Mouse (Mus musculus) kidney, adult 18-20 months (tissue): ENCODE measurements at regions not wholly inside any gene's neighbourhood (a gene's known extent, or its start where the extent isn't known, plus 50 kb on each side); places are given as distances from the start of the nearest gene placed in this dataset.

Source experiments
- DNase-seq: peaks from one replicate; pipeline ENCODE4 v3.0.0; 2021

DNA sequence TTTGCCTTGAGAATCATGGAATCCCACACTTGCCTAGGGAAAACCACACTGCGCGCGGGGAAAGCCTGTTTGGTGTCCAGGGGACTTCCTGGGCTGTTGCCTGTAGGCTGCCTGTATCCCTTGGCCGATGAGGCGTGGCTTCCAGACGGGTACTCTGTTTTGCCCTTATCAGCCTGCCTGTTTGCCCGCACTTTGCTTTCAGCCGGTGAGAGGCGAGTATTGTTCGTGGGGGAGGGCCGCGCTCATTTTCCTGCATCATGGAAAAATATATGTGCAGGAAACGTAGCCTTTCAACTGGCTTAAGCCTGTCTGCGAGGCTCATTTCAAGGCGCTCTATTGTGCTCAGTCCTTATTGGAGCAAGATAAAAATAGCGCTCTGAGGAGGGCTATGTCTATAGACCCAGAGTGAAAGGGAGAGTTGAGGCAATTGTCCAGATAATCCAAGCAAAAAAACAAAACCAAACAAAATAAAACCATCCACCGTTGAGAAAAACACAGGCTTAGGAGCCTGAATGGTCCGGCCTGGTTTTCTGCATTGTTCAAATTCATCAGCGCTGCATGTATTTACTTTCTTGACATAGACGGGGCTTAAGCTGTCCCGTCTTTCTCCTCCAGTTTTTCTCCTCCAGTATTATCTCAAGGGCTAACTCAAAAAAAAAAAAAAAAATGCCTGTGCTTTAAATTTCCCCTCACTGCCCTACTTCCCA lies 67.9 kb downstream of the Klf5 start:
- DNase-seq: peak; percentile 5

GRCm38 (mm10) chr14:99366996-99367555 lies 68.6 kb downstream of the Klf5 start:
- no peak for DNase-seq

DNA sequence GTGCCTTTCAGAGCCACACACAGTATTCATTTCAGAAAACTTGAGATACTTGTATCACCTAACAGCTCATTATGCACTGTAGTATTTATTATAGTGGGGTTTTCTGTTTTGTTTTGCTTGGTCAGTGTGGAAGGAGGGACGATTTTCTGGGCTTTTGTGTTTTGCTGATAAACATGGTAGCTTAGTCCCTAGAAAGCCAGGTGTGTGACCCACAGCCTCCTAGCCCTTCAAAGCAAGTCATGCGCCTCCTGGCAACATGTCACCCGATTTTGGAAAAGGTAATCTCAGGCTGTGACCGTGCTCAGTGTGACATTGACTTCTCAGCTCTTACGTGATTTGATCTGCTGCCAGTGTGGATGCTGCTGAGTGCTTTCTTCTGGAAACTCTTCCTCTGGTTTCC lies 70.9 kb downstream of the Klf5 start:
- DNase-seq: no peak

DNA sequence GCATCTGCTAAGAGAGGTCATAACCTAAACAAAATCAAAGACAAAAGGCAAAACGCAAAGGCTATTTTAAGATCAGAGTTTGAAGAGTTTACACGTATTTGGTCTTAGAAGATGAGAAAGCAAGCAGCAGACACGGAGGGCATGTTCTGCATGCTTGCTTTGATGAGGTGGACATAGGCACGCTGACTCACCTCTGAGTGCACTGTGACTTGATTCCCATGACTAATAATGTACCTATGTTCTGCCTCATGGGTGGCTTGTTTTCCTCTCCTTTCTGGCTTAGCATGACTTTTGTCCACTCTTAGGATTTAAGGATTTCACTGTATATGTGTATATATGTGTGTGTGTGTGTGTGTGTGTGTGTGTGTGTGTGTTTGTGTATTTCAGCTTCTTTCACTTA lies 75.2 kb downstream of the Klf5 start:
- no peak for DNase-seq

- DNase-seq: no peak
These were observed 76.6 kb downstream of the Klf5 start for GRCm38 (mm10) chr14:99375040-99375610.

DNA sequence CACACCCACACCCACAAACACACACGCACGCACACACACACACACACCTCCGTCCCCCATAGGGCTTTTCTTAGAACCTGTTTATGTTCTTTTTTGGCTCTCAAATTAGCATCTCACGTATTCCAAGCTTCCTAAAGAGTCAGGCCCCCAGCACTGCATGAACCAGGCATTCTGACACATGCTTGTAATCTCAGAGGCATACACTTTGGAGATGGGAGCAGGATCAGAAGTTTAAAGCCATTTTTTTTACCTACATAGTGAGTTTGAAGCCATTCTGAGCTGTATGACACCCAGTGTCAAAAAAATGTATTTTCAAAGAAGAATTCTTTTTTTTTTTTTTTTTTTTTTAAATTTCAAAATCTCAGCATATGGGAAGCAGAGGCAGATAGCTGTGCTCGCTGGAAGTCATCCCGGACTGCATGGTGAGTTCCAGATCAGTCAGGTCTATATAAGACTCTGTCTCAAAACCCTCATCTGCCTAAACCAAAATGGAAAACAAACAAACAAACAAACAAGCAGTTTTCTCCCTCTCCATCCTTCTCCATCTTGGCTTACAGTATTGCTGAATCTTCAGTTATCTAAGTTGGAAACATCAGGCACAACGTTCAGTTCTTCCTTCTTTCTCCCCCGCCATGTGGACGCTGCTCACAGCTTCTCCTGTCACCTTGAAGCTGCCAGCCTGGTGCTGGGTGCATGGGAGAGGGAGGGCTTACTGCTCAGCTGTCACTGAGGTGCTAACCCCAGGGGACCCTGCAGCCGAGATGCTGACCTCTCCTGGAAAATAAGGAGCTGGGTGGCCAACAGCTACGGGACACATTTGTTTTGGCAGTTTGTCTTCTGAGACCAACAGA lies 78.4 kb downstream of the Klf5 start:
- DNase-seq: no peak

DNA sequence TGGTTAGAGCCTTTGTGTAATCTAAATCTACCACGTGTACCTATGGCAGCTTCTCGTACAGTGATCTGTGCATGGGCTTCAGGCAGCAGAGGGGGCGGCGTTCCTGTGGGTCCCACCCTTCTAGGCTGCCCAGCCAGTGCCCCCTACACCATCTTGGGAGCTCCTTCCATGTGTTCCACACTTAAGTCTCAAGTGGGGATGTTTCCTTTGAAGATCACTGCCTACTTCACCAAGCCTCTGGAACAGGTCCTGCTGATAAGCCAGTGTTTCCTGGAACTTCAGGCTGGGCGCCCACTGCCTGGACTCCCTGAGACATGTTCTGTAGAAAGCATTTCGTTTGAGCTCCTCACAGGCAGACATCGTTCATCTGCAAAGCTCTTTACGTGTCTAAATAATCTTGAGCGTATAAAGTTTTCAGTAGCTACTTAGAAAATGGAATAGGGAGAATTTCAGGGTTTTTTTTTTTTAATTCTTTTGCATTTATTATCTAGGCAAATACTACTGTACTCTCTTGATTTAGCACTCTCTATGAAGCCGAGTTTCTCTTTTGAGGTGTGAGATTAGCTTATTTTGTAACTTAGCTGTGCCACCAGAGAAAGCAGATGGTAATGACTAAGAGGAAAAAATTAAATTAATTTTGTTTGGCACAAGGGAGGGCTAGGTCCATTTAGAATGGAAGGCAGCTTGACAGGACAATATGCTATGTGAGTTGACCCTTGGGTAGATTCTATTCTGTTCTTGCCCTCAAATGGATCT lies 82.9 kb downstream of the Klf5 start:
- no peak for DNase-seq

- DNase-seq: no peak
These were observed 83.6 kb downstream of the Klf5 start for GRCm38 (mm10) chr14:99382051-99382450.

DNA sequence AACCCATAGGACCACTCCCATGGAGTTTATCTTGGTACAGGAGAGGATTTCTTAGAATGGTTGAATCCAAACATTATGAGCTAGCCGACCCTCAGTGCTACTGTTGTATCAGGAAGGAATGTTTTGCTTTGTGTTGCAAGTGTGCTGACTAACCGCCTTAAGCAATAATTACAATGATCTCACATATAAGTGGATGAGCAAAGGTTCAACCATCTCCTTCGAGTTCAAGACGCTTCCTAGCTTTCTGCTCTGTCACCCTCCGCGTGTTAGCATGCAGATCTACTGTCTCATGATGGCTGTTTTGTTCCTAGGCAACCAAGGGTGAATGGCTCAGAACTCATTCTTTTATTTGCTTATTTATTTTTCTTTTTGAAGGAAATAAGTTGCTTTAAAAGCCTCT lies 84.7 kb downstream of the Klf5 start:
- DNase-seq: no peak

DNA sequence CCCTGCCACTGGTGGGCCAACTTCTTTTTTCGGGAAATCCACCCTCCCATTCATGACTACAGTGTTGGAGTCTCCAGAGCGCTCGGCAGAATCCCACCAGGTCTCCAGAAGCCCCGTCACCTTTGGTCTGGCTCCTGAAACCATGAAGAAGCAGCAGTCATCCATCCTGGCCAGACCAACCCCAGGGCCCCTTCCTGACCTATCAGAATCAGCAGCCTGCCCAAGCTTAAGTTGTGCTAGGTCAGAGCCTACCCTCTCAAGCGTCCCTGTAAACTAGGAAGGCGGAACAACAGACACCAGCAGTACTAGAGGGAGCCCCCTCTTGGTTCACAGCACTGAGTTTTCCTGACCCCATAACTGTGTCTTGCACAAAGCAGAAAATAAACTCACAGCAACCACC lies 89.1 kb downstream of the Klf5 start:
- no peak for DNase-seq

DNA sequence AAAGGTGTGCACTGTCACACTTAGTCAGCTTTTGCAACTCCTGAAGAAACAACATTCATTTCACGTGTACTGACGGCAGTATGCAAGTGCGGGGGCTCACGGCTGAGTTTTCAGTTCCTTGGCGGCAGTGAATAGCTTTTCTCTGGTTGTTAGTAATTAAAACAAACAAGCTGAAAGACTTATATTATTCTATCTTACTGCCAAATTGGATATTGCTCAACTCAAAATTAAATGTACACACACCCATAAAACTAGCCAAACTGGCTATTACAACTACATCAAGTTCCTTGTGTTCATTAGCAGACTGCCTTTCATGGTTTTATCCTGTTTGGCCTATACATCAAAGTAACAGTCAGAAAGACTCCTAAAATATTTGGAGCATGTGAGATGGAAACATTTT lies 90.8 kb downstream of the Klf5 start:
- DNase-seq: no peak

GRCm38 (mm10) chr14:99391700-99392099 lies 93.2 kb downstream of the Klf5 start:
- DNase-seq: no peak

GRCm38 (mm10) chr14:99392813-99393212 lies 94.3 kb downstream of the Klf5 start:
- no peak for DNase-seq

DNA sequence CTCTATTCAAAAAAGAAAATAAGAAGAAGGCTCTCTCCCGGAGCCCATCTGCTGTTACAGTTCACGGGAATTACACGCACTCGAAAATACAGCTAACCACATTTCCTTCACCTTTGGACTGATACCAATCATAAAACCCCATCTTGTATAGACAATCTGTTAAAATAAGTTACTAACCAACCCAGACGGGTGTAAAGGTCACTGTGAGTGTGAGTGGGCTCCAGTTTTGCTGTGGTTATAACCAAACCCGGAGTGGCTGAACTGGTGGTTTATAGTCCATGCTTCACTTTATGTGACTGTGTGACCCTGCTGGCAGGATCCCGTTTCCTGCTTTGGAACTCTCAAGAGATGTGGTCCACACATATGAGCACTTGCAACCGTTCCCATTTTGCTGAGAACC lies 95.1 kb downstream of the Klf5 start:
- no peak for DNase-seq

DNA sequence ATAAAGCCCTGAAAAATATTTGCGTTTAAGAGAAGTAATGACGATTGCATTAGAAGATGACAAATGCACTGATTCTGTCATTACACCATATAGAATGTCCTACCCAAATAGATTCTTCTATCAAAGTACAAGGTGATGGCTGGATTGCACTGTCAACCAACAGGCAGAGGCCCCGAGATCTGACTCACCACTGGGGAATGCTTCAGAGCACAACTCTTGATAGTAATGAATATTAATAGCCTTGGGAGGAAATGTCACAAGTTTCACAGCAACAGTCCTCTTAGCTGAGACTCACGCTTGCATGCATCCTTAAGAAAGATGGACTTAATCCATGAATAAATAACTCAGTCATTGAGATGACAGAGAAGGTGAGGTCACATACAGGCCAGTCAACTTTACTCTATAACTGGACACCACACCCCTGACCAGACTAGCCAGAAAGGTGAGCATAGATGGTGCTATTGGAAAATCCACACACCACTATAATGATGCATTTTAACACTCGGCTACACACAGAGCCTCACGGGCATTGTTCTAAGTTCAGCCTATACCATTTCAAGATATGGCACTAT lies 104.8 kb downstream of the Klf5 start:
- DNase-seq: no peak

DNA sequence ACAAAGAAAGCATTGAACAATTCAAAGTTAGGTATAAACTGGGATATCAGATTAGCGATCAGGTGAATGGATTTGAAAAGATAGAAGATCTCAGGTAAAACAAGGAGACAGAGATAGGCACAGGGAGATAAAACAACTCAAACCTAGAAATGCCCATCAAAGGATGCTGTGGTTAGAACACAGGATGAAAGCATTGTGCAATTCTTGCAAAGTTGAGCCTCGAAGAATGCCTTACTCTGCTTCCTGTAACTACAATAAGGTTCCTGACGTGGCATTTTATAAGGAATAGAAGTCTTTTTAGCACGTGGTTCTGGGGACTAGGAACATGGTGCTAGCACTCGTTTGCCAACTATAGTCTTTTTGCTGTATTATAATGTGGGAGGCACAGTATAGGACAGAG lies 106.7 kb downstream of the Klf5 start:
- DNase-seq: no peak

GRCm38 (mm10) chr14:99411835-99412234 lies 113.3 kb downstream of the Klf5 start:
- DNase-seq: no peak

- DNase-seq: no peak
These were observed 117.7 kb downstream of the Klf5 start for GRCm38 (mm10) chr14:99416169-99416568.

GRCm38 (mm10) chr14:99418970-99419369 lies 120.5 kb downstream of the Klf5 start:
- no peak for DNase-seq

DNA sequence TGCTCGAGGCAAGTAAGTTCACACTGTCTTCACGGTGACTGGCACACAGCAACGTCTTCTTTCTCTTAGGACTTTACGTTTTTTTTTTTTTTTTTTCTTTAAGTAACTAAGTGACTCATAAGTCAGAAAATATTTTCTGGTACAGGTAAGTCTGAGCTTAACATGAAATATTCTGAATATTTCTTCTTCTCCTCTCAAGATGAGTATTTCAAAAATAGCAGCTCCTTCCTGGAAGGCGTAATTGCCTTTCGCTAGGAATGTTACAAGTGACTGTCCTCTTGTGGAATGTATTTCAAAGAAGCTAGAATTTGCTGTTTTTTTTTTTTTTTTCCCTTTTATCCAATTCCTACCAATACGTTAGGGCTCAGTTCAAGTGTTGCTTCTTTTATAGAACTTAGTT lies 124.8 kb downstream of the Klf5 start:
- DNase-seq: no peak

- no peak for DNase-seq
These were observed 128.6 kb downstream of the Klf5 start for GRCm38 (mm10) chr14:99427049-99427448.

DNA sequence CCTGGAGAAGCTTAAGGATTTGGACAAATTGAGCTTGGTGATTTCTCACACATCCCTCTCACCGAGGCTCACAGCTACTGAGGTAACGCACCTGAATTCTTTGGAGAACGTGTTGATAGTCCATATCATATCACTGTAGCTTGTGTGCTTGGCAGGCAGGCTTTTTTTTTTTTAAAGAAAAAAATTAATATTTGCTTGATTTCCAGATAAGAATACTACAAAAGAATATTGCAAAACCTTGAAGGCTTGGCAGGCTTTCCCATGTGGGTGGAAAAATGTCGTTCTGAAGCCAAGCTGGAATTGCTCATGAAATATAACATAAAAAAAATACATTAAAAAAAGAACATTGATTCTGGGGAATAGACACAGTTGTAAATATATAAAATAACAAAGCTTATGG lies 131.8 kb downstream of the Klf5 start:
- no peak for DNase-seq

DNA sequence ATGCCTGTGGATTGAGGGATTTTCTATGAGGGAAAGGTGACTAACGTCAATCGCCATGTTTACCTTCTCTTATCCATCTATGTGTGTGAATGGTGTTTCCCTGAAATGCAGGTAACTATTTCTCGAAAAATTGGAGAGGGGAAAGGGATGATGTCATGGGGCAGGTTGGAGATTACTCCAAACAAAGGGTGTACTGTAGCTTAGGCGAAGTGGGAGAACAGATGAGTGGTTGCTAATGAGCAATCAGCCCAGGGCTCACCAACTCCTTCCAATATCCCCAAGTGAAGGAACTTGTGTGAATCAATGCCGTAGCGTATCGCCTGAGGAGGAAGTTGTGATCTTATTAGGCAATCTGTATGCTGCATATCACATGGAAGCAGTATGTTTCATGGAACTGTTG lies 133.2 kb downstream of the Klf5 start:
- no peak for DNase-seq
